Comparison of ENCODE assay signal across 15 mouse cellular contexts in genomic region chr1:64836584-64836983, GRCm38 (mm10).
"Had no signal": no experiment of that assay in that cellular context is flagged by ENCODE, and none has a peak within 500 bp of the region (broad histone marks: within the 10 kb centered on the region; RNA-seq: fewer than 3 reads in every experiment).

No protein-coding gene starts in this region.

- ATAC-seq: liver, postnatal 0 days; midbrain, embryonic 15.5 days had no signal

- H3K9me3 ChIP-seq: limb, embryonic 15.5 days; liver, embryonic 13.5 days; lung, embryonic 15.5 days; megakaryocyte, embryonic 14.5 days; midbrain, embryonic 15.5 days; neural tube, embryonic 12.5 days had no signal

- H3K4me2 ChIP-seq: limb, embryonic 15.5 days; liver, embryonic 13.5 days; lung, embryonic 15.5 days; midbrain, embryonic 11.5 days; midbrain, embryonic 15.5 days; neural tube, embryonic 12.5 days had no signal

- H3K27ac ChIP-seq: left cerebral cortex, adult 2 months; limb, embryonic 15.5 days; liver, embryonic 13.5 days; lung, embryonic 15.5 days; macrophage; midbrain, embryonic 15.5 days; neural tube, embryonic 12.5 days had no signal

- H3K9ac ChIP-seq: limb, embryonic 15.5 days; liver, embryonic 13.5 days; liver, postnatal 0 days; lung, embryonic 15.5 days; midbrain, embryonic 15.5 days; neural tube, embryonic 12.5 days had no signal

- H3K27me3 ChIP-seq: limb, embryonic 15.5 days; liver, embryonic 13.5 days; lung, embryonic 15.5 days; megakaryocyte, embryonic 14.5 days; midbrain, embryonic 15.5 days; neural tube, embryonic 12.5 days had no signal

- DNase-seq: kidney, adult 8-10 months; kidney, postnatal 25 days; liver, embryonic 13.5 days; liver, postnatal 0 days; spleen, adult 18-20 months; thymus, adult 2 months; thymus, postnatal 25 days had no signal

- H3K36me3 ChIP-seq: limb, embryonic 15.5 days; liver, embryonic 13.5 days; lung, embryonic 15.5 days; midbrain, embryonic 15.5 days; neural tube, embryonic 12.5 days had no signal

- H3K4me3 ChIP-seq: left cerebral cortex, adult 2 months; limb, embryonic 15.5 days; liver, embryonic 13.5 days; lung, embryonic 15.5 days; megakaryocyte, embryonic 14.5 days; midbrain, embryonic 15.5 days; neural tube, embryonic 12.5 days had no signal

- H3K4me1 ChIP-seq: liver, embryonic 13.5 days; lung, embryonic 15.5 days; midbrain, embryonic 15.5 days; neural tube, embryonic 12.5 days had no signal
